Mouse (Mus musculus): Measurements from ENCODE around the gene Sf3a3. TPM values are rescaled to one million over a fixed set of nuclear protein-coding genes. Genes with fewer than 3 reads are reported as not detected.

The Sf3a3 gene
- polyA plus RNA-seq, 1 experiment from 2014 or later, result 110 TPM

DNA sequence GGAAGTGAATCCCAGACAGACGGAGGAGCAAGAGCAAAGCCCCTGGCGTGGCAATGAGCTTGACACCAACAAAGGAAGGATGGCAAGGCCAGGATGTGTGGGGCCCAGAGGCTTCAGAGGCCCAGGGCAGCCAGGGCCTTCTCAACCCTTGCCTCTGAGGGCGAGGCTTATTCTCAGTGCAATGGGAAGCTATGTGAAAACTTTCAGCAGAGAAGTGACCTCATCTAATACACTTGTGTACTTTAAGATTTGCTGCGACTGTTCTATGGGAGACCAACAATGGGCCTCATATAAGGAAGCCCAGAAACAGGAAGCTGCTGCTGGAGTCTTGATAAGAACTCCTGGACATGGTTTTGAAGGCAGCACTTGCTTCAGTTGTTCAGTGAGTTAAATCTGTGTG, 57.5 kb downstream of the Sf3a3 start:
- no peak overlapping the region for H3K4me3 ChIP-seq (ENCODE audit: low read depth, low read length)
- no peaks in the 10 kb centered on the region for H3K4me1 ChIP-seq (ENCODE audit: control insufficient read depth, insufficient read depth, low read length)
- no peak overlapping the region for H3K4me2 ChIP-seq (ENCODE audit: low read depth, low read length)
- 0 out of 2 replicates have a peak overlapping the region, but pooled peaks have one; percentile 5 for H3K9ac ChIP-seq (ENCODE audit: low read depth, low read length)
- ATAC-seq (ENCODE audit: low read depth) (no peak), DNase-seq (ENCODE audit: low spot score) (no peak)
- H3K27me3 ChIP-seq (replicated peaks; ENCODE audit: control insufficient read depth, insufficient read depth, low read length), result no peaks in the 10 kb centered on the region
- no peak overlapping the region; the same call in 1 of the 2 replicates for H3K27ac ChIP-seq (replicated peaks; ENCODE audit: low read depth, low read length)
- 0 out of 2 replicates have a peak, but pooled peaks cover under 1% of the 10 kb centered on the region for H3K36me3 ChIP-seq (ENCODE audit: control insufficient read depth, insufficient read depth, low read length)
- 66% methylated on average over 4 of the region's 4 CpGs for WGBS
- H3K9me3 ChIP-seq (ENCODE audit: control insufficient read depth, low read length), result no peaks in the 10 kb centered on the region

DNA sequence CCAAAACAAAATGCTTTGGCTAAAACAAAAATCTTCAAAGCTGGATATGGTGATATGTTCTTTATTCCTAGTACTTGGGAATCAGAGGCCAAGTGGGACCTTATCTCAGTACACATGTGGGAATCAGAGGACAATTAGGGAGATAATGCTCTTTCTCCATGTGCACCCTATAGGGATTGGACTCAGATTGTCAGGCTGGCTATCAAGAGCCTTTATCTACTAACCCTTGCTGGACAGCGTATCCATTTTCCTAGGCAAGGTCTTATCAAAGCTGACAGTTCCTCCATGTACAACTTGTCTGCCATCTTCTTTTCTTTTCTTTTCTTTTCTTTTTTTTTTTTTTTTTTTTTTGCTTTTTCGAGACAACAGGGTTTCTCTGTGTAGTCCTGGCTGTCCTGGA, 58.9 kb downstream of the Sf3a3 start:
- DNase-seq (ENCODE audit: low spot score) (no peak), ATAC-seq (ENCODE audit: low read depth) (no peak)

DNA sequence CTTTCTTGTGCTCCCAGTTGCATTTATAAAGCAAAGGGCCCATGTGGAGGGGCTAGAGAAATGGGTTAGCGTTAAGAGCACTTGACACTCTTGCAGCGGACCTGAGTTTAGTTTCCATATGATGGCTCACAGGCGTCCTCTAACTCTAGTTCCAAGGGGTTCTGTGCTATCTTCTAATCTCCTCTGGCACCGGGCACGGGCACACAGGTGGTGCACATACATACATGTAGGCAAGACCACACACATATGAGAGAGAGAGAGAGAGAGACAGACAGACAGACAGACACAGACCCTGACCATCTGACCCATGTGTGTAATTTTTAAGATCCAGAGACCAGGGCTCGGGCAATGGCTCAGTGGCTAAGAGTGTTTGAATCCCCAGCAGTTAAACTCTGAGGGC, 59.4 kb downstream of the Sf3a3 start:
- H3K36me3 ChIP-seq (ENCODE audit: control insufficient read depth, insufficient read depth, low read length), result peaks cover 14% of the 10 kb centered on the region
- no peaks in the 10 kb centered on the region for H3K4me1 ChIP-seq (ENCODE audit: control insufficient read depth, insufficient read depth, low read length)
- no peak overlapping the region for H3K9ac ChIP-seq (ENCODE audit: low read depth, low read length)
- no peaks in the 10 kb centered on the region for H3K27me3 ChIP-seq (replicated peaks; ENCODE audit: control insufficient read depth, insufficient read depth, low read length)
- no peak overlapping the region for H3K27ac ChIP-seq (replicated peaks; ENCODE audit: low read depth, low read length)
- DNase-seq (ENCODE audit: low spot score) (no peak), ATAC-seq (ENCODE audit: low read depth) (no peak)
- H3K9me3 ChIP-seq (ENCODE audit: control insufficient read depth, low read length), result no peaks in the 10 kb centered on the region
- H3K4me3 ChIP-seq (ENCODE audit: low read depth, low read length), result no peak overlapping the region
- no peak overlapping the region for H3K4me2 ChIP-seq (ENCODE audit: low read depth, low read length)
- 90% methylated on average over 6 of the region's 6 CpGs for WGBS

More for the DNA sequence above, 58.9 kb downstream of the Sf3a3 start:
- Histone ChIP-seq H3K4me3 (ENCODE audit: low read depth, low read length) (no peak overlapping the region), H3K4me2 (ENCODE audit: low read depth, low read length) (no peak overlapping the region), H3K27me3 (replicated peaks; ENCODE audit: control insufficient read depth, insufficient read depth, low read length) (no peaks in the 10 kb centered on the region), H3K36me3 (ENCODE audit: control insufficient read depth, insufficient read depth, low read length) (peaks cover 10% of the 10 kb centered on the region; the same call in 1 of the 2 replicates), H3K9ac (ENCODE audit: low read depth, low read length) (no peak overlapping the region), H3K27ac (replicated peaks; ENCODE audit: low read depth, low read length) (no peak overlapping the region), H3K9me3 (ENCODE audit: control insufficient read depth, low read length) (no peaks in the 10 kb centered on the region), H3K4me1 (ENCODE audit: control insufficient read depth, insufficient read depth, low read length) (no peaks in the 10 kb centered on the region)
- WGBS, result 96% methylated on average over 1 of the region's 2 CpGs

DNA sequence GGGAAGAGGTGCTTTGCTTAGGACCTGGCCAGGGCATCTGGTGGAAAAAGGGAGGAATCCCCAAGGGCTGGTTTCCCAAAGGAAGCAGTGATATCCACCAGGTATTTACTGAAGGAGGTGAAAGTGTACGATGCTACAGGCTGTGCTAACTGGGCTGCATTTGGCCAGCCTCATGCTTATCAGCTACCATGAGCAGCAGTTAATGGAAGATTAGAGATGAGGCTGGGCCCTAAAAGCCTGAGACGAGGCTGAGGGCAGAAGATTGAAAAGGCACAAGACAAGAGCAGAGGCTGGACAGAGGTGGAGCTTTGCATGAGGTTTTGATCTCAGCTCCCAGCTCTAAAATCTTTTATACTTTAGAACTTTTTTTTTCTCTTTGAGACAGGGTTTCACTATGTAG, 59.9 kb downstream of the Sf3a3 start:
- no peak overlapping the region for H3K27ac ChIP-seq (replicated peaks; ENCODE audit: low read depth, low read length)
- H3K9me3 ChIP-seq (ENCODE audit: control insufficient read depth, low read length), result no peaks in the 10 kb centered on the region
- H3K36me3 ChIP-seq (ENCODE audit: control insufficient read depth, insufficient read depth, low read length), result peaks cover 18% of the 10 kb centered on the region
- no peak overlapping the region for H3K9ac ChIP-seq (ENCODE audit: low read depth, low read length)
- ATAC-seq (ENCODE audit: low read depth), result no peak
- H3K4me2 ChIP-seq (ENCODE audit: low read depth, low read length), result no peak overlapping the region
- no peaks in the 10 kb centered on the region for H3K27me3 ChIP-seq (replicated peaks; ENCODE audit: control insufficient read depth, insufficient read depth, low read length)
- 81% methylated on average over 2 of the region's 2 CpGs for WGBS
- no peak overlapping the region for H3K4me3 ChIP-seq (ENCODE audit: low read depth, low read length)
- DNase-seq (ENCODE audit: low spot score), result no peak
- no peaks in the 10 kb centered on the region for H3K4me1 ChIP-seq (ENCODE audit: control insufficient read depth, insufficient read depth, low read length)

DNA sequence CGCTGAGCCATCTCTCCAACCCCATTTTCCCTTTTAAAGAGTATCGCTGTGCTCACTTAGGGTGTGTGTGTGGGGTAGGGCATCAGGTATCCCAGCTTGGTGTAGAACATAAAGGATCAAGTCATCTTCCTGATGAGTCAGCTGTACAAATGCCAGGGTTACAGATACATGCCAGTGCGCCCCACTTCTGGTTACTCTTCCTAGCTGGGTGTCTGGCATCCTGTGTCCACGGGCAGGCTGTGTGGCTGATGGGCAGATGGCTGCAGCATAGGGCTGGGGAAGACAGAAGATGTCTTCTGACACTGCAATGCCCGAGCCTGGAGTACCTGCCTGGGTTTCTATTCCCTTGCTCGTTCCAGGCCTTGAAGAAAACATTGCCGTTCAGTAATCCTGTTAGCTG, 66.8 kb downstream of the Sf3a3 start:
- H3K9me3 ChIP-seq (ENCODE audit: control insufficient read depth, low read length), result no peaks in the 10 kb centered on the region
- DNase-seq (ENCODE audit: low spot score) (no peak), ATAC-seq (ENCODE audit: low read depth) (no peak)
- H3K27me3 ChIP-seq (replicated peaks; ENCODE audit: control insufficient read depth, insufficient read depth, low read length), result no peaks in the 10 kb centered on the region
- WGBS, result 84% methylated on average over 7 of the region's 7 CpGs
- no peak overlapping the region for H3K4me3 ChIP-seq (ENCODE audit: low read depth, low read length)
- no peaks in the 10 kb centered on the region for H3K4me1 ChIP-seq (ENCODE audit: control insufficient read depth, insufficient read depth, low read length)
- no peak overlapping the region for H3K9ac ChIP-seq (ENCODE audit: low read depth, low read length)
- H3K36me3 ChIP-seq (ENCODE audit: control insufficient read depth, insufficient read depth, low read length), result peaks cover 77% of the 10 kb centered on the region
- H3K27ac ChIP-seq (replicated peaks; ENCODE audit: low read depth, low read length), result no peak overlapping the region
- no peak overlapping the region for H3K4me2 ChIP-seq (ENCODE audit: low read depth, low read length)

MicroRNAs encoded within 50 kb of the gene (microRNA counts, 519-probe panel; counts per million panel counts)
- microRNA mmu-miR-697, result 19.3 counts per million
- 19.3 counts per million for microRNA mmu-miR-698

Small RNAs within 50 kb of the gene (microRNA-seq; reads per million reads assigned to microRNA genes)
- gene Gm24721 (ENCODE audit: borderline number of aligned reads) (not detected), gene Mir697 (ENCODE audit: borderline number of aligned reads) (not detected), gene Mir698 (ENCODE audit: borderline number of aligned reads) (not detected)

Other genes with a start within 250 kb of the Sf3a3 start
- gene 3100002H09Rik, start 104.0 kb upstream of the Sf3a3 start, polyA plus RNA-seq (2014; fragmentation: Nextera tagmentation; extraction: Ambion mirVana), result 0.47 TPM in 1 of 2 replicates, not detected in the other
- 1.2 and 1.7 TPM in 2 replicates for gene Pou3f1, start 58.0 kb upstream of the Sf3a3 start, polyA plus RNA-seq (2014; fragmentation: Nextera tagmentation; extraction: Ambion mirVana)
- 58.6 and 62.7 TPM in 2 replicates for gene Utp11, start 21.2 kb upstream of the Sf3a3 start, polyA plus RNA-seq (2014; fragmentation: Nextera tagmentation; extraction: Ambion mirVana)
- gene Fhl3, start 14.1 kb upstream of the Sf3a3 start, polyA plus RNA-seq (2014; fragmentation: Nextera tagmentation; extraction: Ambion mirVana), result 15.7 and 18.2 TPM in 2 replicates
- gene Inpp5b, start 27.1 kb downstream of the Sf3a3 start, polyA plus RNA-seq (2014; fragmentation: Nextera tagmentation; extraction: Ambion mirVana), result 23.7 and 29.5 TPM in 2 replicates
- gene Mtf1, start 87.3 kb downstream of the Sf3a3 start, polyA plus RNA-seq (2014; fragmentation: Nextera tagmentation; extraction: Ambion mirVana), result 9.9 and 11.5 TPM in 2 replicates
- 40.6 and 42.6 TPM in 2 replicates for gene Yrdc, start 135.9 kb downstream of the Sf3a3 start, polyA plus RNA-seq (2014; fragmentation: Nextera tagmentation; extraction: Ambion mirVana)
- 64.2 and 64.4 TPM in 2 replicates for gene 1110065P20Rik, start 136.4 kb downstream of the Sf3a3 start, polyA plus RNA-seq (2014; fragmentation: Nextera tagmentation; extraction: Ambion mirVana)
- 1.4 and 2.0 TPM in 2 replicates for gene Maneal, start 147.4 kb downstream of the Sf3a3 start, polyA plus RNA-seq (2014; fragmentation: Nextera tagmentation; extraction: Ambion mirVana)
- gene Epha10, start 166.1 kb downstream of the Sf3a3 start, polyA plus RNA-seq (2014; fragmentation: Nextera tagmentation; extraction: Ambion mirVana), result 0.29 and 0.58 TPM in 2 replicates
- 2.8 and 4.2 TPM in 2 replicates for gene 9930104L06Rik, start 222.3 kb downstream of the Sf3a3 start, polyA plus RNA-seq (2014; fragmentation: Nextera tagmentation; extraction: Ambion mirVana)
- 70.3 and 90.3 TPM in 2 replicates for gene Cdca8, start 224.5 kb downstream of the Sf3a3 start, polyA plus RNA-seq (2014; fragmentation: Nextera tagmentation; extraction: Ambion mirVana)